Comparison of ENCODE assay signal across 8 mouse cellular contexts in genomic region chr11:3452769-3453168, GRCm38 (mm10). TPM values are rescaled to one million over a fixed set of nuclear protein-coding genes. Genes with fewer than 3 reads are reported as not detected.
DNase-seq lines count a peak whose midpoint lies in the region; ATAC-seq and TF ChIP-seq lines count a peak whose summit lies in the region.

No protein-coding gene starts in this region.

- under 1% methylated on average over 9 of the region's 9 CpGs for WGBS in heart, embryonic 13.5 days
- WGBS in forebrain, embryonic 13.5 days, result 2% methylated on average over 9 of the region's 9 CpGs
- WGBS in kidney, embryonic 14.5 days, result 2% methylated on average over 9 of the region's 9 CpGs
- WGBS in lung, embryonic 14.5 days, result under 1% methylated on average over 9 of the region's 9 CpGs

- no peak for TF ChIP-seq CTCF in bone marrow macrophage, adult 2 months (IDR thresholded peaks at IDR 0.05; ENCODE audit: low read depth, low read length)
- no peak for TF ChIP-seq CTCF in lung, embryonic 14.5 days (IDR thresholded peaks at IDR 0.05; ENCODE audit: low read depth)

- H3K9ac ChIP-seq in heart, embryonic 13.5 days, result peak overlapping the region; percentile 89
- peak overlapping the region; percentile 93 for H3K9ac ChIP-seq in forebrain, embryonic 13.5 days
- H3K9ac ChIP-seq in kidney, embryonic 14.5 days (ENCODE audit: low read depth, low read length), result peak overlapping the region; percentile 77; the same call in 1 of the 2 replicates
- H3K9ac ChIP-seq in lung, embryonic 14.5 days, result peak overlapping the region; percentile 87

- H3K4me2 ChIP-seq in heart, embryonic 13.5 days, result peak overlapping the region; percentile 95
- H3K4me2 ChIP-seq in forebrain, embryonic 13.5 days, result peak overlapping the region; percentile 95
- peak overlapping the region; percentile 79 for H3K4me2 ChIP-seq in kidney, embryonic 14.5 days (replicated peaks; ENCODE audit: low read depth, low read length)
- peak overlapping the region; percentile 93 for H3K4me2 ChIP-seq in lung, embryonic 14.5 days

- DNase-seq in heart, adult 18-20 months, result no peak
- peak; percentile 54 for DNase-seq in lung, embryonic 14.5 days
- peak; percentile 34 for DNase-seq in right cerebral cortex, postnatal 14 days
- no peak for DNase-seq in urinary bladder, adult 2 months (ENCODE audit: low spot score)

- H3K36me3 ChIP-seq in heart, embryonic 13.5 days, result peaks cover 36% of the 10 kb centered on the region
- peaks cover 9% of the 10 kb centered on the region; the same call in 1 of the 2 replicates for H3K36me3 ChIP-seq in forebrain, embryonic 13.5 days (ENCODE audit: poor library complexity, severe bottlenecking)
- no peaks in the 10 kb centered on the region for H3K36me3 ChIP-seq in kidney, embryonic 14.5 days (ENCODE audit: control insufficient read depth, insufficient read depth, low read length)
- H3K36me3 ChIP-seq in lung, embryonic 14.5 days (ENCODE audit: insufficient read depth), result peaks cover 3% of the 10 kb centered on the region; the same call in 1 of the 2 replicates

- no peak for TF ChIP-seq POLR2A in bone marrow macrophage, adult 2 months (IDR thresholded peaks at IDR 0.05; ENCODE audit: borderline replicate concordance, low read depth, low read length)

- peak overlapping the region; percentile 96 for H3K27ac ChIP-seq in heart, embryonic 13.5 days (replicated peaks)
- peak overlapping the region; percentile 80 for H3K27ac ChIP-seq in bone marrow macrophage, adult 2 months (ENCODE audit: insufficient read depth, low read depth, low read length)
- peak overlapping the region; percentile 88 for H3K27ac ChIP-seq in forebrain, embryonic 13.5 days
- peak overlapping the region; percentile 82 for H3K27ac ChIP-seq in kidney, embryonic 14.5 days (ENCODE audit: low read depth, low read length)
- H3K27ac ChIP-seq in lung, embryonic 14.5 days (ENCODE audit: low read depth), result peak overlapping the region; percentile 95

- no peaks in the 10 kb centered on the region for H3K27me3 ChIP-seq in heart, embryonic 13.5 days (replicated peaks)
- no peaks in the 10 kb centered on the region for H3K27me3 ChIP-seq in forebrain, embryonic 13.5 days
- no peaks in the 10 kb centered on the region for H3K27me3 ChIP-seq in kidney, embryonic 14.5 days (ENCODE audit: control insufficient read depth, insufficient read depth, low read length)
- H3K27me3 ChIP-seq in lung, embryonic 14.5 days (ENCODE audit: insufficient read depth, low read length), result no peaks in the 10 kb centered on the region

- H3K4me1 ChIP-seq in heart, embryonic 13.5 days, result peaks cover 28% of the 10 kb centered on the region
- H3K4me1 ChIP-seq in bone marrow macrophage, adult 2 months (ENCODE audit: control insufficient read depth, insufficient read depth, low read length), result peaks cover 15% of the 10 kb centered on the region
- peaks cover 29% of the 10 kb centered on the region for H3K4me1 ChIP-seq in forebrain, embryonic 13.5 days
- H3K4me1 ChIP-seq in kidney, embryonic 14.5 days (ENCODE audit: control insufficient read depth, insufficient read depth, low read length), result peaks cover 11% of the 10 kb centered on the region
- H3K4me1 ChIP-seq in lung, embryonic 14.5 days (ENCODE audit: insufficient read depth), result no peaks in the 10 kb centered on the region

- no peaks in the 10 kb centered on the region for H3K9me3 ChIP-seq in heart, embryonic 13.5 days
- H3K9me3 ChIP-seq in forebrain, embryonic 13.5 days (replicated peaks), result no peaks in the 10 kb centered on the region
- H3K9me3 ChIP-seq in kidney, embryonic 14.5 days (ENCODE audit: control insufficient read depth, low read length), result no peaks in the 10 kb centered on the region
- no peaks in the 10 kb centered on the region for H3K9me3 ChIP-seq in lung, embryonic 14.5 days (ENCODE audit: low read depth, low read length)

- no peak for ATAC-seq in heart, embryonic 13.5 days (ENCODE audit: extremely low read depth, insufficient number of reproducible peaks, low FRiP score, low TSS enrichment)
- peak; percentile 36 for ATAC-seq in forebrain, embryonic 13.5 days
- peak; percentile 40 for ATAC-seq in kidney, embryonic 14.5 days (ENCODE audit: low FRiP score, low TSS enrichment)
- peak; percentile 55 for ATAC-seq in lung, embryonic 14.5 days (ENCODE audit: insufficient read depth)

- H3K4me3 ChIP-seq in heart, embryonic 13.5 days, result peak overlapping the region; percentile 95
- peak overlapping the region; percentile 98 for H3K4me3 ChIP-seq in bone marrow macrophage, adult 2 months (ENCODE audit: insufficient read depth, low read length)
- peak overlapping the region; percentile 88 for H3K4me3 ChIP-seq in forebrain, embryonic 13.5 days
- H3K4me3 ChIP-seq in kidney, embryonic 14.5 days (ENCODE audit: low read length), result peak overlapping the region; percentile 77
- peak overlapping the region; percentile 86 for H3K4me3 ChIP-seq in lung, embryonic 14.5 days (ENCODE audit: low read depth, low read length)

RNA-seq across cellular contexts. Expression of gene Rnf185, which starts 0.6 kb away (rescaled TPM):
- polyA plus RNA-seq in heart, embryonic 13.5 days (2015; fragmentation: Nextera tagmentation; extraction: Ambion mirVana), result 24.7 and 25.6 TPM in 2 replicates
- 10 to 100 TPM; 20.2 to 23.1 TPM for total RNA-seq in heart, adult 18-20 months (2021)
- polyA plus RNA-seq in bone marrow macrophage, adult 2 months (2012; ENCODE audit: insufficient read depth, insufficient read length, missing spikeins), result 22.3 and 24.3 TPM in 2 replicates
- polyA plus RNA-seq in forebrain, embryonic 13.5 days (2015; fragmentation: Nextera tagmentation; extraction: Ambion mirVana), result 40.6 and 46.2 TPM in 2 replicates
- polyA plus RNA-seq in kidney, embryonic 14.5 days (2014; fragmentation: Nextera tagmentation; extraction: Ambion mirVana), result 23.6 and 45.2 TPM in 2 replicates
- 37.9 and 40.7 TPM in 2 replicates for polyA plus RNA-seq in lung, embryonic 14.5 days (2014; fragmentation: Nextera tagmentation; extraction: Ambion mirVana)
- polyA plus RNA-seq in urinary bladder, adult 2 months (2012; rRNA removed), result 27.0 and 28.2 TPM in 2 replicates

RNA-seq across cellular contexts. Expression of gene Pla2g3, which starts 35.3 kb away (rescaled TPM):
- 0.11 and 0.16 TPM in 2 replicates for polyA plus RNA-seq in heart, embryonic 13.5 days (2015; fragmentation: Nextera tagmentation; extraction: Ambion mirVana)
- total RNA-seq in heart, adult 18-20 months (2021), result under 1 TPM; 0.10 to 0.13 TPM
- polyA plus RNA-seq in bone marrow macrophage, adult 2 months (2012; ENCODE audit: insufficient read depth, insufficient read length, missing spikeins), result not detected in 2 replicates
- 0.44 and 0.58 TPM in 2 replicates for polyA plus RNA-seq in forebrain, embryonic 13.5 days (2015; fragmentation: Nextera tagmentation; extraction: Ambion mirVana)
- polyA plus RNA-seq in kidney, embryonic 14.5 days (2014; fragmentation: Nextera tagmentation; extraction: Ambion mirVana), result 0.39 and 0.77 TPM in 2 replicates
- 0.46 and 0.47 TPM in 2 replicates for polyA plus RNA-seq in lung, embryonic 14.5 days (2014; fragmentation: Nextera tagmentation; extraction: Ambion mirVana)
- polyA plus RNA-seq in urinary bladder, adult 2 months (2012; rRNA removed), result 0.66 and 0.74 TPM in 2 replicates

RNA-seq across cellular contexts. Expression of gene Limk2, which starts 43.8 kb away (rescaled TPM):
- 50.4 and 58.3 TPM in 2 replicates for polyA plus RNA-seq in heart, embryonic 13.5 days (2015; fragmentation: Nextera tagmentation; extraction: Ambion mirVana)
- total RNA-seq in heart, adult 18-20 months (2021), result 10 to 100 TPM; 15.1 to 17.0 TPM
- polyA plus RNA-seq in bone marrow macrophage, adult 2 months (2012; ENCODE audit: insufficient read depth, insufficient read length, missing spikeins), result 20.8 and 20.9 TPM in 2 replicates
- 75.6 and 81.3 TPM in 2 replicates for polyA plus RNA-seq in forebrain, embryonic 13.5 days (2015; fragmentation: Nextera tagmentation; extraction: Ambion mirVana)
- 32.6 and 41.7 TPM in 2 replicates for polyA plus RNA-seq in kidney, embryonic 14.5 days (2014; fragmentation: Nextera tagmentation; extraction: Ambion mirVana)
- 45.3 and 49.1 TPM in 2 replicates for polyA plus RNA-seq in lung, embryonic 14.5 days (2014; fragmentation: Nextera tagmentation; extraction: Ambion mirVana)
- 78.9 and 96.8 TPM in 2 replicates for polyA plus RNA-seq in urinary bladder, adult 2 months (2012; rRNA removed)

RNA-seq across cellular contexts. Expression of gene Inpp5j, which starts 51.9 kb away (rescaled TPM):
- 9.0 and 10.0 TPM in 2 replicates for polyA plus RNA-seq in heart, embryonic 13.5 days (2015; fragmentation: Nextera tagmentation; extraction: Ambion mirVana)
- 10 to 100 TPM; 16.7 to 18.2 TPM for total RNA-seq in heart, adult 18-20 months (2021)
- 1.1 and 1.2 TPM in 2 replicates for polyA plus RNA-seq in bone marrow macrophage, adult 2 months (2012; ENCODE audit: insufficient read depth, insufficient read length, missing spikeins)
- 1.1 and 1.5 TPM in 2 replicates for polyA plus RNA-seq in forebrain, embryonic 13.5 days (2015; fragmentation: Nextera tagmentation; extraction: Ambion mirVana)
- polyA plus RNA-seq in kidney, embryonic 14.5 days (2014; fragmentation: Nextera tagmentation; extraction: Ambion mirVana), result 0.40 and 0.61 TPM in 2 replicates
- polyA plus RNA-seq in lung, embryonic 14.5 days (2014; fragmentation: Nextera tagmentation; extraction: Ambion mirVana), result 1.2 and 1.5 TPM in 2 replicates
- 0.70 and 1.5 TPM in 2 replicates for polyA plus RNA-seq in urinary bladder, adult 2 months (2012; rRNA removed)

Comparison
In these comparisons a context has a peak if more than half of its experiments do, and no peak if none do; other contexts are left out.
1. DNase-seq: peak in lung, embryonic 14.5 days (single experiment) and right cerebral cortex, postnatal 14 days (single experiment); none in heart, adult 18-20 months (0 of 2) and urinary bladder, adult 2 months (single experiment).
2. Peak in every context shown above with its lines, with median percentiles within 50 percentile points of each other: H3K27ac ChIP-seq, H3K4me2 ChIP-seq, H3K4me3 ChIP-seq and H3K9ac ChIP-seq.